Mouse (Mus musculus) CH12.LX (cell line): ENCODE measurements around the gene Cd2.

Experiments
- JUN ChIP-seq: IDR thresholded peaks from 2 replicates; pipeline ENCODE4 v1.6.1; 2011; ENCODE audit warnings: low read depth, mild to moderate bottlenecking, low read length, improper control_type of control experiment, moderate library complexity; ENCODE audit not compliant: insufficient read depth
- RCOR1 ChIP-seq: conservative IDR thresholded peaks from 2 replicates; pipeline ENCODE4 v1.6.1; 2012; ENCODE audit warnings: low read depth, mild to moderate bottlenecking, inconsistent platforms, low read length, improper control_type of control experiment

DNA sequence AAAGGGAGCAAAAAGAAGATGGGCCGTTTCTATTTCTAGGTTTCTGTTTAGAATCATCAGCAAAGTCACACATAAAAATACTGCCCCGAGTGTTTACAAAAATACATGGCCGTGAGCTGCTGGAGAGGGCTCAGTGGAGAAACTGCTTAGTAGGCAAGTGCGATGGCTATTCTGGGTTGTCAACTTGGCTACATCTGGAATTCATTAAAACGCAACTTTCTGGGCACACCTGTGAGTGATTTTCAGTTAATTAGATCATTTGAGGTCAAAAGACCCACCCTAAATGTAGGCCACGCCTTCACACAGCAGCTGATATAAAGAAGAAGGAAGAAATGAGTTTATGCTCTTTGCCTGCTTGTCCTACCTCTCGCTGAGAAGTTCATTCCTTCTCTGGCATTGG, 40.9 kb upstream of the Cd2 start:
- no peak for TF ChIP-seq JUN
- no peak for TF ChIP-seq RCOR1
